Mouse (Mus musculus) embryonic facial prominence, embryonic 11.5 days (tissue): Measurements from ENCODE around the gene Cd274. TPM values are rescaled to one million over a fixed set of nuclear protein-coding genes. Genes with fewer than 3 reads are reported as not detected.

ENCODE experiments used
- ATAC-seq: fragments of 200-750 bp; cut with Nextera tagmentation; replicated peaks from 2 replicates; pipeline ENCODE4 v1.8.0; 2017; ENCODE audit warnings: low read depth; ENCODE audit not compliant: insufficient number of reproducible peaks, low FRiP score, low TSS enrichment
- DNase-seq: peaks from one replicate; pipeline ENCODE4 v3.0.0-alpha.2; 2015; ENCODE audit warnings: low spot score
- H3K27ac ChIP-seq: fragments of 300-500 bp; sonication (generic); replicated peaks from 2 replicates; pipeline ENCODE4 v1.5.1; 2014; ENCODE audit warnings: mild to moderate bottlenecking, low read depth, low read length, control low read depth
- H3K27me3 ChIP-seq: fragments of 300-500 bp; sonication (generic); 2 replicates; pipeline ENCODE4 v1.6.1; 2014; ENCODE audit warnings: mild to moderate bottlenecking, low read length, moderate library complexity, mixed read lengths; ENCODE audit not compliant: control insufficient read depth, insufficient read depth
- H3K36me3 ChIP-seq: fragments of 300-500 bp; sonication (generic); replicated peaks from 2 replicates; pipeline ENCODE4 v1.6.1; 2014; ENCODE audit warnings: low read depth, mild to moderate bottlenecking, low read length, moderate library complexity, mixed read lengths; ENCODE audit not compliant: control insufficient read depth, insufficient read depth
- H3K4me1 ChIP-seq: fragments of 300-500 bp; sonication (generic); 2 replicates; pipeline ENCODE4 v1.6.1; 2014; ENCODE audit warnings: low read length, mixed read lengths; ENCODE audit not compliant: control insufficient read depth, insufficient read depth
- H3K4me2 ChIP-seq: fragments of 300-500 bp; sonication (generic); 2 replicates; pipeline ENCODE4 v1.6.1; 2014; ENCODE audit warnings: low read depth, mild to moderate bottlenecking, control low read depth, low read length, moderate library complexity
- H3K4me3 ChIP-seq: fragments of 300-500 bp; sonication (generic); 2 replicates; pipeline ENCODE4 v1.5.1; 2014; ENCODE audit warnings: low read depth, low read length, control low read depth
- H3K9ac ChIP-seq: fragments of 300-500 bp; sonication (generic); replicated peaks from 2 replicates; pipeline ENCODE4 v1.6.1; 2014; ENCODE audit warnings: mild to moderate bottlenecking, control low read depth, low read length
- H3K9me3 ChIP-seq: fragments of 300-500 bp; sonication (generic); replicated peaks from 2 replicates; pipeline ENCODE4 v1.6.1; 2016; ENCODE audit warnings: mild to moderate bottlenecking, low read length, inconsistent platforms, mixed read lengths; ENCODE audit not compliant: control insufficient read depth
- WGBS: fragments of 180-500 bp; shearing (Covaris S2); extraction: QIAGEN DNeasy Blood & Tissue Kit; methylation state at CpG from one replicate; pipeline ENCODE4 v1.1.7; 2014; 5-methylcytosine and 5-hydroxymethylcytosine counted together
- polyA plus RNA-seq: library from polyadenylated mRNA; unstranded; fragments of >200 nt; fragmentation: Nextera tagmentation; extraction: Ambion mirVana; gene quantifications from 2 replicates; pipeline ENCODE4 v1.2.1, GENCODE M21; 2014

Gene Cd274
- polyA plus RNA-seq, 1 experiment from 2014 or later = 0.25 TPM

GRCm38 (mm10) chr19:29430516-29430915 is 63.3 kb downstream of the Cd274 start:
- Histone ChIP-seq H3K27ac (no peak overlapping the region), H3K4me1 (no peaks in the 10 kb centered on the region), H3K9me3 (no peaks in the 10 kb centered on the region), H3K9ac (no peak overlapping the region), H3K4me2 (no peak overlapping the region), H3K36me3 (no peaks in the 10 kb centered on the region), H3K4me3 (no peak overlapping the region), H3K27me3 (no peaks in the 10 kb centered on the region)
- ATAC-seq = no peak
- no peak for DNase-seq
- WGBS = 90% methylated on average over 3 of the region's 3 CpGs

GRCm38 (mm10) chr19:29430953-29431352 is 63.7 kb downstream of the Cd274 start:
- no peak overlapping the region for H3K4me2 ChIP-seq
- ATAC-seq (no peak), DNase-seq (no peak)
- no peaks in the 10 kb centered on the region for H3K27me3 ChIP-seq
- H3K9ac ChIP-seq = no peak overlapping the region
- H3K27ac ChIP-seq = no peak overlapping the region
- H3K36me3 ChIP-seq = no peaks in the 10 kb centered on the region
- no peaks in the 10 kb centered on the region for H3K9me3 ChIP-seq
- H3K4me1 ChIP-seq = no peaks in the 10 kb centered on the region
- H3K4me3 ChIP-seq = no peak overlapping the region
- WGBS = 77% methylated on average over 3 of the region's 3 CpGs

GRCm38 (mm10) chr19:29436793-29437479 is 69.7 kb downstream of the Cd274 start:
- DNase-seq = no peak
- Histone ChIP-seq H3K4me1 (no peaks in the 10 kb centered on the region), H3K36me3 (no peaks in the 10 kb centered on the region), H3K9ac (no peak overlapping the region), H3K4me2 (no peak overlapping the region), H3K9me3 (no peaks in the 10 kb centered on the region), H3K27ac (no peak overlapping the region), H3K4me3 (no peak overlapping the region), H3K27me3 (no peaks in the 10 kb centered on the region)
- ATAC-seq = no peak
- 84% methylated on average over 18 of the region's 18 CpGs for WGBS

Other genes with a start within 250 kb of the Cd274 start
- 12.3 and 14.9 TPM in 2 replicates for gene Jak2, start 115.6 kb upstream of the Cd274 start, polyA plus RNA-seq
- gene Insl6, start 42.1 kb upstream of the Cd274 start, polyA plus RNA-seq = 6.7 and 8.1 TPM in 2 replicates
- gene Rln1, start 32.8 kb upstream of the Cd274 start, polyA plus RNA-seq = 0.29 and 0.70 TPM in 2 replicates
- 58.8 and 65.5 TPM in 2 replicates for gene Plgrkt, start 65 bp upstream of the Cd274 start, polyA plus RNA-seq
- gene Pdcd1lg2, start 43.5 kb downstream of the Cd274 start, polyA plus RNA-seq = 0.13 TPM in 1 of 2 replicates, not detected in the other
- gene Ric1, start 154.8 kb downstream of the Cd274 start, polyA plus RNA-seq = 21.5 and 22.6 TPM in 2 replicates